Mouse (Mus musculus): ENCODE results near the gene Mlec. TPM values are rescaled to one million over a fixed set of nuclear protein-coding genes. Genes with fewer than 3 reads are reported as not detected.
"Not testable (repeated sequence)": the region's sequence is repeated elsewhere in the genome, so short reads cannot be mapped to it uniquely, and the experiment has no call there.

Gene Mlec
- total RNA-seq, 2 experiments from 2014 or later, result 184 to 197 TPM

DNA sequence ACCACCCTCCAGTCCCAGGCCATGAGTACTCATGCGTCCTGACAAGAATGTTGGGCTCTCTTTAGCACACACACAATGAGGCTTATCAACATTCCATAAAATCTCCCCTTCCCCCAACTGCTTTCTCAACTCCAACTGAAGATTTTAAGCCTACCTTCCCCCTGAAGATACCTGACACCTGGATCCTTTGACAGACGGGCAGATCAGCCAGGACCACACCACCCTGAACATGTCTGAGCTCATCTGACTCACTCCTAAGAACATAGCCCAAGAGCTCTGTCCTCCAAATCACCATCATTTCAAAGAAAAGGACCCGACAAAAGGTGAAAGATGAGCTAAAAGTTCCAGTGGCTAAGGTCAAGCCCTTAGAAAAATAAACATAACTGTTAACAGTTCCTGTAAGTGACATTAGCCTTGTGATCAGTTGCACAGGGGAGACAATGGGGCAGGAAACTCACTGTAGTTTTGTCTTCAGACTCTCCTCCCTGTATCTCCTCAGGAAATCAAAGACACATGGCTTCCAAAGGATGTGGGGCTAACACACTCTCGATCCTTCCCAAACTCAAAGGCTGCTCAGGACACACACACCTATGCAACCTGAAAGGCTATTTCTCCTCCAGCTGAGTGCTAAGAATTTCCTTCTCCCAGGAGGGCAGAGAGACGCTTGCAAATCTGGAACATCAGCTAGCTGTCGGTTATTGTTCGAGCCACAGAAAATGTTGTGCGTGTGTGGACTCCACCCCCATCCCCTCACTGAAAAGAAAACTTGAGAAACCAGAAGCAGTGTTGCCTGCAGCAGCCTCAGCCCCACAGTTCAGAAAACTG lies 5.6 kb downstream of the Mlec start:
- no peak for DNase-seq

DNA sequence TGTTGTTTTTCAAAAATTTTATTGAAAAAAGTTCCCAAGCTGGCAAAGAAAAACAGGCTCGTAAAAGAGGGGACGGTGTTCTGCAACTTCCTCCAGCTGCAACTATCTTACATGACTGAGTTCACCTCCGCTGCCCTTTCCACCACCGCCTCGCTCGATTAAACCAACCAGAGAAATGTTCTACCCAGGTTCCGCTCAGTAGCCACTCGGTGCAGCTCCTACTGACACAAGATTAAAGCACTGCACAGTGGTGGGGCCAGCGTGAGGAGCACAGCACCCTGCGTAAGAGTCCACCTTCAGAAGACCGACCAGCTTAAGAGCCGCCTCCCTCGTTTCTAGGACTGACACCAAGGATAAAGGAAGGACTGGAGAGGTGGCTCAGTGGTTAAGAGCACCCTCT lies 6.5 kb downstream of the Mlec start:
- no peak for DNase-seq

DNA sequence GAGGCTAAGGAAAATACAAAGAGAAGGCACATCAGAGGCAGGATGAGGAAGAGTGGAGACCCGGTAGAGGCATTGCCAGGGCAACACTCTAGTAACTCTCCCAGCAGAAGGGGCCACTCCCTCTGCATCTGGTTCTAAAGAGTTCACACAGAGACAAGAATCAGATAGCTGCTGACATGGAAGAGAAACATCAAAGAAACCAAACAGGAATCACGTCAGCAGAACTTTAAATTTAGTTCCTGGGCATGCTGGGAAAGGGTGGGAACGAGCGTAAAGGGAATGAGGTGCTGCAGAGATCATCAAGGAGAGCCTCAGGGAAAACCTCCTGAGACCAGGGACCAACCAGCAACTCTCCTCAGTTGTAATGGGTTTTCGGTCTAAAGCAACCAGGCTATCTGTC lies 7.0 kb downstream of the Mlec start:
- DNase-seq, result no peak

DNA sequence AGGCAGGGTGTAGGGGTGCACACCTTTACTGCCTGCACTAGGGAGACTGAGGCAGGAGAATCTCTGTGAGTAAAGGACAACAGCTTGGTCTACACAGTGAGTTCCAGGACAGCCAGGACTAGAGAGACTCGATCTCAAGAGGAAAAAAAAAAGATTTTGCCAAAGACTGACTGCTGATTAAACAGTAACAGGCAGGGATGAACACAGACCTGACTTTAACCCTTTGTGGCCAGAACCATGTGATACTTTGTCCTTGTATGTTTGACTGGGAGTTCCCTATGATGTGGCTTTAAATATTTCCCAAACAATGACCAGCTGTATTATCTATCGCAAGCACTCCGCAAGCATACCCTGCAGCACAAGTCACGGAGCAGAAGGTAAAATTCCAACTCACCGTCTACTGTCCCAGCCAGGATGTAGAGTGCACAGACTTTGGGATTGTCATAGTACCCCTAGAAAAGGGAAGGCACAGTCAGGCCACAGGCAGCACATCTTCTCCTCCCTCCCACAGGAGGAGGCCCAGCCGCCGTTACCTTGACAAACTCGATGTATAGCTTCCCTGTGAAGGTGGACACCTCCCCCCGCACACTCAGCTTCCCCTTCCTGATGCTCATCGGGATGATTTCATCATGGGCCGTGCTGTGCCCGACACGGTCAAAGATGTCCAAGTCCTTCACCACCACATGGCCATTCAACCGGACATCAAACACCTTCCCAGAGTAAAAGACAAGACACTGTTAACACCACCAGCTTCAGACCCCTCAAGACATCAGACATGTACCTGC lies 8.1 kb downstream of the Mlec start:
- no peak for DNase-seq

DNA sequence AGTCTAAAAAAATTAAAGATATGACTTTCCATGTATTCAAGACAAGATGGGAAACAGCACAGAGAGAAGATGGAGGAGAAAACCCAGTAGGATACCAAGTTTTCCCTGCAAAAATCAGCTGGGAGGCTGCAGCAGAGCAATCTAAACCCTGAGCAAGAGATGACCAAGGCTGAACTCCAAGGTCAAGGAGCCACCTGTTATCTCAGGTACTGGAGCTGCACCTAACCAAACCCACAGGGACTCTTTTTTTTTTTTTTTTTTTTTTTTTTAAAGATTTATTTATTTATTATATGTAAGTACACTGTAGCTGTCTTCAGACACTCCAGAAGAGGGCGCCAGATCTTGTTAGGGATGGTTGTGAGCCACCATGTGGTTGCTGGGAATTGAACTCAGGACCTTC lies 9.1 kb downstream of the Mlec start:
- DNase-seq, result not testable (repeated sequence)

DNA sequence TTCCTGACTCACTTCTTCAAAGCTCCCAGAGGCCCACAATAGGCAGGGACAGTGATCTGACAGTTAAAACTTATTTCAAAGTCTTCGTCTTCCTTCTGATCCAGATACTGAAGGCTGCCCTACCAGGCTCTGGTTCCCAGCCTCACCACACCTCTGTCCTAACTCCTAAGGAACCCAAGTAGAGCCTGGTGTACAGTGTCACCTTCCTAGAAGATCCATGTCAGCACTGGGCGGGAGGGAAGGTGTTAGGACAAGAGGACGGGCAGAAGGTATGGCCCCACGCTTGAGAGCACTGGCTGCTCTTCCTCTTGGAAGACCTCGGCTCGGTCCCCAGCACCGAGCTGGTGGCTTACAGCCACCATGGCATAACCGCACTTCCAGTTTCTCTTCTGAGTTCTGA lies 9.6 kb downstream of the Mlec start:
- no peak for DNase-seq

DNA sequence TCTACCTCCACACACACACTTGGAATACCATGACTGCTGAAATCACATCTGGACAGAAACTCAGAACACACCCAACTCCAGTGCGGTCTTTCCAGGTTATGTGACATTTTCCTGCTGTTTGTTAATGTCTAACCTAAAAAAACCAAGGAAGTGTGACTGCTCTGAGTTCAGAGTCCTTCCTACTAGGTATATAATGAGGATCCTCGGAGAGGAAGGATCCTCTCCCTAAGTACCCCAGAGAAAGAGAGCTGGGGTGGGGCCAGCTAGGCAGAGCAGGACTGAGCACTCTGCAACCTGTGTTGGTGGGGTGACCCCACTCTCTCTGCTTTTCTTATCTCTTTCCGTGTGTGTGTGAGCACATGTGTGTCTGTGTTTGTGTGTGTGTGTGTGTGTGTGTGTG lies 10.6 kb downstream of the Mlec start:
- DNase-seq, result no peak

DNA sequence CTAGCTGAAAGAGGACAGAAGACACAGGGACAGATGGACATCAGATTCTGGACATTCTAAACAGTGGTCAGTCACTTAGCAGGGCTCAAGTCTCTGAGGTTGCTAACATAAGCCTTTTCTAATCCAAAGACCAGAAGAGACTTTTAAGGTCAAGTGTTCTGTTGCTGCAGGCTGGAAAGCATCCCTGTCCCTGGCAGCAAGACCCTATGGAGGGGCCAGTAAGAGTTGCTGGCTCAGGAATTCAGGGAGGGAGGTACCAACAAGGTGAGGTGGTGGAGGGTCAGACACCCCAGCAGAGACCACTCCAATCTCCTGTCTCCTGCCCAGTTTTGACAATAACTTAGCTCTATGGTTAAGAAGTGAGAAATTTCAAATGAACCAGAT lies 11.2 kb downstream of the Mlec start:
- no peak for DNase-seq

- no peak for DNase-seq
These were observed 11.8 kb downstream of the Mlec start for GRCm38 (mm10) chr5:115145976-115146746.

GRCm38 (mm10) chr5:115145253-115145968 lies 12.6 kb downstream of the Mlec start:
- DNase-seq, result no peak

DNA sequence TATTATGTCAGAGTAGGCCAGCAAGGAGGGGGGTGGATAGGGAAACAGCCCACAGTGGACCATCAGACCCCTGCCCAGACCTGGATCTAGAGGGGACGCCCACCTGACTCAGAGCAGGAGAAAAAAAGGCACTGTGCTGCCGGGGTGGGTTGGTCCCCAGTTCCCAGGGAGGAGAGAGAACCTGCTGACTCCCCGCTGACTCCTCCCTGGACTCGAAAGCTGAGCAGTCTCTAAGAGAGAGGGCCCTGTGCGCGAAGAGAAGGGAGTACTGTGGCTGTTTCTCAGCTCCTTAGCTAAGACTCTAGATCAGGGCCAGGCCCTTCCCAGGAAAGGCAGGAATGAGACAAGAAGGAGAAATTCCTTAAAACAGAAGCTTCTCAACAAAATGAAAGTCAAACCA lies 13.5 kb downstream of the Mlec start:
- no peak for DNase-seq

DNA sequence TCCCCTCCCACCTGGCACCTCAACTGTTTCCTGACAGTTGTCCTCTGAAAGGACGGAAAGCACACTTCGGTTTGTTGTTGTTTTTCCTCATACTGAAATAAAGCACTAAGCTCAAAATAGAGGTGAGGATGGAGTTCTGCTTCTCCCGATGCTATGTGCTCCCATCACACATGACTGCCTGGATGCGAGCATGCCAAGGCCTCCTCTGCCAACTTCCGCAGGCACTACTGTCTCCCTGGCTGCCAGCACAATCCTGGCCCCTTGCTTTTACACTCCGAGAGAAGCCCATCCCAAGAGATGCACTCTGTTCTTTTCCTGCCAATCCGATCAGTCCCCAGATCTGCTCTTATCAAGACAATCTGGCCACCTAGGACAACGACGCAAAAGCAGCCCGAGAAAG lies 14.4 kb downstream of the Mlec start:
- DNase-seq, result no peak

- no peak for DNase-seq
These were observed 15.7 kb downstream of the Mlec start for GRCm38 (mm10) chr5:115142166-115142697.

GRCm38 (mm10) chr5:115140726-115141125 lies 17.3 kb downstream of the Mlec start:
- no peak for DNase-seq

GRCm38 (mm10) chr5:115139124-115139523 lies 18.9 kb downstream of the Mlec start:
- no peak for DNase-seq

- peak; percentile 93 to 96 for DNase-seq
These were observed 23.5 kb downstream of the Mlec start, which contains the start of gene Unc119b for GRCm38 (mm10) chr5:115134234-115135165. TSS of gene Unc119b (minus strand) at chr5:115134975.

- no peak for DNase-seq
These were observed 24.5 kb downstream of the Mlec start for GRCm38 (mm10) chr5:115133358-115134066.

DNA sequence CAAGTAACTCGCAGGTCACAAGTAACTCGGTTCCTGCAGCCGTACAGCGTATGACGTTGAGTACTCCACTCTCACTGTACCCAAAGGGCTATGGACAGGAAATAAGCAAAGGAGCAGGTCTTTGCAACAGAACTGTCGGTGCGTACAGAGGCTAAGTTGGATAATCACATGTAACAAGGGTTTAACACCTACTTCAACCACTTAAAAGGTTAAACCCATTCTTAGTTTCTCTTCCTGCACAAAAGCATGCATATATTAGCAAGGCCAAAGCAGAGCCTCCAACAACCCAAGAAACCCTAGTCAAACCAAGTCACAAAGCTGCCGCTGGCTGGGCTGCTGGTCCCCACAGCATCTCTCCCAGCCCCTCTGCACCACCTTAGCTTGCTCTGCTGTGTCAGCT lies 25.5 kb downstream of the Mlec start:
- DNase-seq, result no peak

- DNase-seq, result no peak
These were observed 28.7 kb downstream of the Mlec start for GRCm38 (mm10) chr5:115129328-115129727.

All from adrenal gland, postnatal 36 days (tissue).